Comparison of ENCODE assay signal across 8 mouse cellular contexts in genomic region chr15:94661398-94661797, GRCm38 (mm10). TPM values are rescaled to one million over a fixed set of nuclear protein-coding genes. Genes with fewer than 3 reads are reported as not detected.
DNase-seq lines count a peak whose midpoint lies in the region; ATAC-seq and TF ChIP-seq lines count a peak whose summit lies in the region.
"Had no signal": no experiment of that assay in that cellular context is flagged by ENCODE, and none has a peak within 500 bp of the region (broad histone marks: within the 10 kb centered on the region; RNA-seq: fewer than 3 reads in every experiment).

No protein-coding gene starts in this region.

- in situ Hi-C loops in CH12.LX (cut with MboI; ENCODE audit: low pct_ligation_motif_present, low pct_unique_long_range_greater_than_20kb, low sequenced_read_pairs) (no loop called here), Patski (cut with MboI; ENCODE audit: low pct_unique_long_range_greater_than_20kb) (no loop called here)

- no peaks in the 10 kb centered on the region for H3K36me3 ChIP-seq in intestine, embryonic 14.5 days (ENCODE audit: control insufficient read depth, insufficient read depth, low read length)
- H3K36me3 ChIP-seq in intestine, embryonic 15.5 days = no peaks in the 10 kb centered on the region
- H3K36me3 ChIP-seq in CH12.LX (replicated peaks in 1 of 2; ENCODE audit: control insufficient read depth in 1 of 2, insufficient read depth in 1 of 2, low read length in 1 of 2) = no peaks in the 10 kb centered on the region
- H3K36me3 ChIP-seq in intestine, postnatal 0 days (ENCODE audit: control insufficient read depth, insufficient read depth) = no peaks in the 10 kb centered on the region
- no peaks in the 10 kb centered on the region for H3K36me3 ChIP-seq in stomach, postnatal 0 days (ENCODE audit: control insufficient read depth, insufficient read depth, low read length)
- H3K36me3 ChIP-seq: neural tube, embryonic 12.5 days had no signal

- WGBS in intestine, embryonic 14.5 days = 16% methylated on average over 9 of the region's 9 CpGs
- 16% methylated on average over 9 of the region's 9 CpGs for WGBS in intestine, embryonic 15.5 days
- 18% methylated on average over 9 of the region's 9 CpGs for WGBS in intestine, postnatal 0 days
- 11% methylated on average over 9 of the region's 9 CpGs for WGBS in stomach, postnatal 0 days

- peak; percentile 78 for TF ChIP-seq RAD21 in CH12.LX (IDR thresholded peaks at IDR 0.05; ENCODE audit: low read depth, low read length)

- H3K27ac ChIP-seq in intestine, embryonic 14.5 days (ENCODE audit: low read depth) = no peak overlapping the region
- no peak overlapping the region for H3K27ac ChIP-seq in intestine, embryonic 15.5 days
- no peak overlapping the region for H3K27ac ChIP-seq in CH12.LX (ENCODE audit: insufficient read depth, low read depth)
- H3K27ac ChIP-seq in intestine, postnatal 0 days (ENCODE audit: low read depth, low read length) = no peak overlapping the region
- H3K27ac ChIP-seq in stomach, postnatal 0 days (replicated peaks) = no peak overlapping the region
- H3K27ac ChIP-seq: neural tube, embryonic 12.5 days had no signal

- H3K9me3 ChIP-seq in intestine, embryonic 14.5 days (ENCODE audit: control insufficient read depth, low read length) = no peaks in the 10 kb centered on the region
- H3K9me3 ChIP-seq in intestine, embryonic 15.5 days = no peaks in the 10 kb centered on the region
- H3K9me3 ChIP-seq in CH12.LX (replicated peaks; ENCODE audit: low read length) = no peaks in the 10 kb centered on the region
- no peaks in the 10 kb centered on the region for H3K9me3 ChIP-seq in intestine, postnatal 0 days (ENCODE audit: control insufficient read depth)
- H3K9me3 ChIP-seq in stomach, postnatal 0 days (ENCODE audit: control insufficient read depth, low read length) = no peaks in the 10 kb centered on the region
- H3K9me3 ChIP-seq: neural tube, embryonic 12.5 days had no signal

- TF ChIP-seq POLR2A in CH12.LX (IDR thresholded peaks at IDR 0.05; ENCODE audit: low read depth, low read length) = no peak

- peaks cover 18% of the 10 kb centered on the region; the same call in 1 of the 2 replicates for H3K4me1 ChIP-seq in intestine, embryonic 14.5 days (replicated peaks; ENCODE audit: control insufficient read depth, insufficient read depth, low read length)
- peaks cover 8% of the 10 kb centered on the region for H3K4me1 ChIP-seq in intestine, embryonic 15.5 days (replicated peaks)
- H3K4me1 ChIP-seq in CH12.LX (ENCODE audit: control insufficient read depth in 1 of 2, insufficient read depth in 2 of 2) = no peaks in the 10 kb centered on the region
- H3K4me1 ChIP-seq in intestine, postnatal 0 days (replicated peaks; ENCODE audit: control insufficient read depth, insufficient read depth, low read length) = no peaks in the 10 kb centered on the region
- no peaks in the 10 kb centered on the region for H3K4me1 ChIP-seq in stomach, postnatal 0 days (replicated peaks; ENCODE audit: control insufficient read depth, insufficient read depth)

- no peak for DNase-seq in intestine, embryonic 14.5 days (ENCODE audit: low spot score)
- peak; percentile 61 for DNase-seq in CH12.LX (ENCODE audit: extremely low read depth)
- no peak for DNase-seq in Patski (ENCODE audit: low read depth, low spot score)
- no peak for DNase-seq in stomach, postnatal 0 days (ENCODE audit: low spot score)
- DNase-seq in frontal cortex, postnatal 36 days (ENCODE audit: low spot score in 2 of 2) = no peak

- CTCF ChIA-PET in Patski (lab: Charles Lee) = interaction anchor here (0.7 to 2.0 kb wide), 9 partner anchors 9 to 104 kb away, joined by 3 to 10 read pairs (median 4); no protein-coding TSS in a partner anchor

- POLR2A ChIA-PET in Patski (lab: Charles Lee) = no interaction called here

- peak overlapping the region; percentile 29; the same call in 1 of the 2 replicates for H3K4me2 ChIP-seq in intestine, embryonic 14.5 days (ENCODE audit: low read length)
- H3K4me2 ChIP-seq in intestine, embryonic 15.5 days (replicated peaks) = no peak overlapping the region
- peak overlapping the region; percentile 87 for H3K4me2 ChIP-seq in CH12.LX (ENCODE audit: insufficient read depth, low read depth, poor library complexity, severe bottlenecking)
- H3K4me2 ChIP-seq in intestine, postnatal 0 days (replicated peaks; ENCODE audit: low read depth) = peak overlapping the region; percentile 43
- H3K4me2 ChIP-seq in stomach, postnatal 0 days (replicated peaks; ENCODE audit: low read depth) = no peak overlapping the region
- H3K4me2 ChIP-seq: neural tube, embryonic 12.5 days had no signal

- ATAC-seq in intestine, embryonic 14.5 days (replicated peaks; ENCODE audit: low FRiP score, low TSS enrichment, low read depth) = no peak
- ATAC-seq in intestine, embryonic 15.5 days = no peak
- ATAC-seq in Patski = peak; percentile 60
- ATAC-seq in intestine, postnatal 0 days = no peak
- ATAC-seq in stomach, postnatal 0 days (ENCODE audit: low FRiP score, low TSS enrichment) = no peak

- H3K4me3 ChIP-seq in intestine, embryonic 14.5 days (ENCODE audit: low read depth, low read length) = no peak overlapping the region
- no peak overlapping the region for H3K4me3 ChIP-seq in intestine, embryonic 15.5 days (replicated peaks)
- H3K4me3 ChIP-seq in CH12.LX (replicated peaks in 1 of 3; ENCODE audit: low read depth in 2 of 3, low read length in 2 of 3, poor library complexity in 1 of 3) = peak overlapping the region in 1 of 3 experiments; percentile 26
- H3K4me3 ChIP-seq in intestine, postnatal 0 days (ENCODE audit: low read depth, low read length) = no peak overlapping the region
- H3K4me3 ChIP-seq in stomach, postnatal 0 days (ENCODE audit: low read depth, low read length) = no peak overlapping the region
- H3K4me3 ChIP-seq: neural tube, embryonic 12.5 days had no signal

- no peak overlapping the region for H3K9ac ChIP-seq in intestine, embryonic 14.5 days (ENCODE audit: low read length)
- H3K9ac ChIP-seq in intestine, embryonic 15.5 days = no peak overlapping the region
- peak overlapping the region; percentile 69; the same call in 1 of the 2 replicates for H3K9ac ChIP-seq in CH12.LX (ENCODE audit: insufficient read depth, low read depth)
- H3K9ac ChIP-seq in intestine, postnatal 0 days (ENCODE audit: low read depth, low read length) = no peak overlapping the region
- H3K9ac ChIP-seq in stomach, postnatal 0 days (ENCODE audit: low read length) = no peak overlapping the region
- H3K9ac ChIP-seq: neural tube, embryonic 12.5 days had no signal

- no peaks in the 10 kb centered on the region for H3K79me2 ChIP-seq in CH12.LX (replicated peaks; ENCODE audit: control insufficient read depth, extremely low read depth, insufficient read depth, poor library complexity, severe bottlenecking)

- dilution Hi-C loops in CH12.LX (cut with MboI; ENCODE audit: extremely low pct_ligation_motif_present, extremely low pct_unique_long_range_greater_than_20kb, low sequenced_read_pairs) = no loop called here

- peak; percentile 56 to 90 for TF ChIP-seq CTCF in CH12.LX (conservative IDR thresholded peaks at IDR 0.05 in 1 of 2, IDR thresholded peaks at IDR 0.05 in 1 of 2; ENCODE audit: low read depth in 2 of 2, low read length in 2 of 2)
- peak; percentile 73 for TF ChIP-seq CTCF in Patski (IDR thresholded peaks at IDR 0.05)
- peak; percentile 82 for TF ChIP-seq CTCF in intestine, postnatal 0 days (IDR thresholded peaks at IDR 0.05; ENCODE audit: low read depth)
- peak; percentile 86 for TF ChIP-seq CTCF in stomach, postnatal 0 days (IDR thresholded peaks at IDR 0.05; ENCODE audit: low read depth)

- H3K27me3 ChIP-seq in intestine, embryonic 14.5 days (replicated peaks; ENCODE audit: control insufficient read depth, insufficient read depth, low read length) = no peaks in the 10 kb centered on the region
- H3K27me3 ChIP-seq in intestine, embryonic 15.5 days (replicated peaks) = no peaks in the 10 kb centered on the region
- H3K27me3 ChIP-seq in CH12.LX (replicated peaks) (no peaks in the 10 kb centered on the region), Patski (no peaks in the 10 kb centered on the region)
- H3K27me3 ChIP-seq in intestine, postnatal 0 days (replicated peaks; ENCODE audit: control insufficient read depth, insufficient read depth, low read length) = no peaks in the 10 kb centered on the region
- no peaks in the 10 kb centered on the region for H3K27me3 ChIP-seq in stomach, postnatal 0 days (ENCODE audit: control insufficient read depth, insufficient read depth, low read length)
- H3K27me3 ChIP-seq: neural tube, embryonic 12.5 days had no signal

- TF ChIP-seq EP300 in CH12.LX (IDR thresholded peaks at IDR 0.05; ENCODE audit: low read length) = no peak
- TF ChIP-seq EP300 in stomach, postnatal 0 days (optimal IDR thresholded peaks at IDR 0.05) = no peak

TF ChIP-seq in CH12.LX, 34 proteins besides CTCF, POLR2A, EP300 and RAD21 (continues in another document):
- TF ChIP-seq ZNF384 (IDR thresholded peaks at IDR 0.05; ENCODE audit: low read depth, low read length) = no peak; the same call in 1 of the 2 replicates
- TF ChIP-seq TCF12 (IDR thresholded peaks at IDR 0.05; ENCODE audit: low read depth, low read length) = no peak
- TF ChIP-seq GABPA (IDR thresholded peaks at IDR 0.05; ENCODE audit: insufficient replicate concordance, low read depth, low read length) = no peak
- TF ChIP-seq UBTF (IDR thresholded peaks at IDR 0.05; ENCODE audit: low read depth, low read length) = no peak
- 0 out of 2 replicates have a peak, but pooled peaks have one; percentile 46 for TF ChIP-seq MAZ (IDR thresholded peaks at IDR 0.05; ENCODE audit: low read depth, low read length)
- TF ChIP-seq ETS1 (conservative IDR thresholded peaks at IDR 0.05; ENCODE audit: low read depth, low read length) = no peak
- TF ChIP-seq NRF1 (IDR thresholded peaks at IDR 0.05; ENCODE audit: low read depth, low read length) = no peak
- no peak for TF ChIP-seq MAX (IDR thresholded peaks at IDR 0.05; ENCODE audit: low read length)
- TF ChIP-seq MYC (IDR thresholded peaks at IDR 0.05; ENCODE audit: low read depth, low read length) = no peak
- peak; percentile 65 for TF ChIP-seq SMC3 (IDR thresholded peaks at IDR 0.05; ENCODE audit: low read depth, low read length)
- no peak for TF ChIP-seq MEF2A (IDR thresholded peaks at IDR 0.05; ENCODE audit: borderline replicate concordance, low read depth, low read length)
- no peak for TF ChIP-seq E2F4 (IDR thresholded peaks at IDR 0.05; ENCODE audit: insufficient replicate concordance, low read depth, low read length)
- TF ChIP-seq ZMIZ1 (IDR thresholded peaks at IDR 0.05; ENCODE audit: low read depth, low read length) = no peak
- TF ChIP-seq BHLHE40 (IDR thresholded peaks at IDR 0.05; ENCODE audit: low read depth, low read length) = no peak

RNA-seq across cellular contexts. Expression of gene Tmem117, which starts 32.4 kb away (rescaled TPM):
- polyA plus RNA-seq in intestine, embryonic 14.5 days (2014; fragmentation: Nextera tagmentation; extraction: Ambion mirVana) = 2.5 and 3.1 TPM in 2 replicates
- polyA plus RNA-seq in intestine, embryonic 15.5 days (2015; fragmentation: Nextera tagmentation; extraction: Ambion mirVana) = 2.5 and 2.6 TPM in 2 replicates
- total RNA-seq in CH12.LX (2012; rRNA removed) (not detected in 2 replicates), CH12.LX (2014; rRNA removed) (not detected in 2 replicates)
- polyA plus RNA-seq in CH12.LX (2012; ENCODE audit: insufficient read length, low read depth) (not detected in 2 replicates), Patski (2021) (7.7 TPM)
- 2.7 and 3.8 TPM in 2 replicates for polyA plus RNA-seq in intestine, postnatal 0 days (2015; fragmentation: Nextera tagmentation; extraction: Ambion mirVana)
- 5.6 and 5.9 TPM in 2 replicates for polyA plus RNA-seq in stomach, postnatal 0 days (2015; fragmentation: Nextera tagmentation; extraction: Ambion mirVana)

Comparison
In these comparisons a context has a peak if more than half of its experiments do, and no peak if none do; other contexts are left out.
1. H3K4me2 ChIP-seq: peak in intestine, embryonic 14.5 days (single experiment), CH12.LX (single experiment) and intestine, postnatal 0 days (single experiment); none in intestine, embryonic 15.5 days (single experiment) and stomach, postnatal 0 days (single experiment).
2. Peak in every context shown above with its lines, with median percentiles within 50 percentile points of each other: CTCF ChIP-seq.